ENCODE assay signal across 14 mouse cellular contexts in the genomic region with DNA sequence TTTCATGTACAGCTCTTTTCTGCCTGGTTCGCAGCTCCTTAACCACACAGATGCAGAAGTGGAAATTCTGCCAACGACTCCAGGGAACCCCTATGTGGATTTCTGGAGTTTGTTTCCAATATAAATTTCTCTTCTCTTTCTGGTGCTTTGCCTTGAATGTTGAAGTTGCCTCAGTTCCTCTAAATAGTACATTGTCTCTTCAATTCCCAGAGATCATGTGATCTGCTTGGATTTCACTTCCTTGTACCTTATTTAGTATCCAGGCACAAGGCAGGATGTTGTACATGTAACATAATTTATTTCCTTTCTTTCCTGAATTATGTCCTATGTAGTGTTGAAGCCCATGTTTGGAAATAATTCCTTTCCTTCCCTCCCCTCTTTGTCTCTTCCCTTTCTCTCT.
"Had no signal": no experiment of that assay in that cellular context is flagged by ENCODE, and none has a peak within 500 bp of the region (broad histone marks: within the 10 kb centered on the region; RNA-seq: fewer than 3 reads in every experiment).

No protein-coding gene starts in this region.

- H3K4me3 ChIP-seq: layer of hippocampus, adult 2 months had no signal

- H3K27ac ChIP-seq: layer of hippocampus, adult 2 months; liver, embryonic 14.5 days had no signal

- ATAC-seq: liver, postnatal 0 days; lung, postnatal 0 days had no signal

- DNase-seq: kidney, adult 18-20 months; kidney, adult 9 months; kidney, postnatal 14 days; kidney, postnatal 4 days; layer of hippocampus, adult 9-11 months; liver; liver, postnatal 0 days; lung, embryonic 14.5 days; midbrain, embryonic 14.5 days; thymus, adult 18-20 months; thymus, postnatal 36 days had no signal
